Mouse (Mus musculus): Measurements from ENCODE around the gene Hdac7. TPM values are rescaled to one million over a fixed set of nuclear protein-coding genes. Genes with fewer than 3 reads are reported as not detected.

The Hdac7 gene
- total and polyA plus RNA-seq, 2 experiments from 2014 or later: 21.6 to 29.4 TPM

GRCm38 (mm10) chr15:97815254-97815653, 29.0 kb downstream of the Hdac7 start:
- ATAC-seq: no peak

GRCm38 (mm10) chr15:97814703-97815102, 29.6 kb downstream of the Hdac7 start:
- WGBS: 66% methylated on average over 5 of the region's 5 CpGs
- Histone ChIP-seq H3K9me3 (ENCODE audit: low read length) (no peaks in the 10 kb centered on the region), H3K36me3 (ENCODE audit: insufficient read depth) (peaks cover 8% of the 10 kb centered on the region), H3K4me2 (ENCODE audit: low read depth) (no peak overlapping the region), H3K4me1 (ENCODE audit: insufficient read depth) (peaks cover 8% of the 10 kb centered on the region), H3K27ac (ENCODE audit: low read depth, low read length) (0 out of 2 replicates have a peak overlapping the region, but pooled peaks have one; percentile 9), H3K27me3 (ENCODE audit: insufficient read depth, low read length) (no peaks in the 10 kb centered on the region), H3K4me3 (ENCODE audit: low read depth, low read length) (no peak overlapping the region), H3K9ac (no peak overlapping the region)
- no peak for TF ChIP-seq CTCF (IDR thresholded peaks at IDR 0.05; ENCODE audit: low read depth)
- no peak for DNase-seq
- no peak for ATAC-seq

More at GRCm38 (mm10) chr15:97815254-97815653, 29.0 kb downstream of the Hdac7 start:
- Histone ChIP-seq H3K4me2 (ENCODE audit: low read depth) (no peak overlapping the region), H3K27me3 (ENCODE audit: insufficient read depth, low read length) (no peaks in the 10 kb centered on the region), H3K9ac (no peak overlapping the region), H3K4me1 (ENCODE audit: insufficient read depth) (peaks cover 8% of the 10 kb centered on the region), H3K27ac (ENCODE audit: low read depth, low read length) (no peak overlapping the region), H3K4me3 (ENCODE audit: low read depth, low read length) (no peak overlapping the region), H3K36me3 (ENCODE audit: insufficient read depth) (peaks cover 4% of the 10 kb centered on the region), H3K9me3 (ENCODE audit: low read length) (no peaks in the 10 kb centered on the region)
- 94% methylated on average over 4 of the region's 4 CpGs for WGBS
- no peak for TF ChIP-seq CTCF (IDR thresholded peaks at IDR 0.05; ENCODE audit: low read depth)
- DNase-seq: no peak

GRCm38 (mm10) chr15:97813452-97814204, 30.7 kb downstream of the Hdac7 start:
- no peak for TF ChIP-seq CTCF (IDR thresholded peaks at IDR 0.05; ENCODE audit: low read depth)
- no peaks in the 10 kb centered on the region for H3K9me3 ChIP-seq (ENCODE audit: low read length)
- 49% methylated on average over 21 of the region's 21 CpGs for WGBS
- ATAC-seq: no peak
- H3K27ac ChIP-seq (ENCODE audit: low read depth, low read length): no peak overlapping the region
- H3K9ac ChIP-seq: 0 out of 2 replicates have a peak overlapping the region, but pooled peaks have one; percentile 14
- no peak overlapping the region for H3K4me2 ChIP-seq (ENCODE audit: low read depth)
- H3K4me1 ChIP-seq (ENCODE audit: insufficient read depth): peaks cover 8% of the 10 kb centered on the region
- DNase-seq: no peak
- H3K4me3 ChIP-seq (ENCODE audit: low read depth, low read length): no peak overlapping the region
- peaks cover 19% of the 10 kb centered on the region for H3K36me3 ChIP-seq (ENCODE audit: insufficient read depth)
- H3K27me3 ChIP-seq (ENCODE audit: insufficient read depth, low read length): no peaks in the 10 kb centered on the region

GRCm38 (mm10) chr15:97812875-97813274, 31.4 kb downstream of the Hdac7 start:
- H3K36me3 ChIP-seq (ENCODE audit: insufficient read depth): peaks cover 26% of the 10 kb centered on the region
- TF ChIP-seq CTCF (IDR thresholded peaks at IDR 0.05; ENCODE audit: low read depth): no peak
- no peak overlapping the region for H3K4me3 ChIP-seq (ENCODE audit: low read depth, low read length)
- H3K27ac ChIP-seq (ENCODE audit: low read depth, low read length): no peak overlapping the region; the same call in 1 of the 2 replicates
- H3K9ac ChIP-seq: no peak overlapping the region
- ATAC-seq (no peak), DNase-seq (no peak)
- no peaks in the 10 kb centered on the region for H3K27me3 ChIP-seq (ENCODE audit: insufficient read depth, low read length)
- no peak overlapping the region for H3K4me2 ChIP-seq (ENCODE audit: low read depth)
- H3K4me1 ChIP-seq (ENCODE audit: insufficient read depth): peaks cover 8% of the 10 kb centered on the region
- 42% methylated on average over 7 of the region's 7 CpGs for WGBS
- no peaks in the 10 kb centered on the region for H3K9me3 ChIP-seq (ENCODE audit: low read length)

- peak overlapping the region; percentile 29 for H3K27ac ChIP-seq (ENCODE audit: low read depth, low read length)
- DNase-seq: peak; percentile 76
- H3K4me3 ChIP-seq (ENCODE audit: low read depth, low read length): no peak overlapping the region
- TF ChIP-seq CTCF (IDR thresholded peaks at IDR 0.05; ENCODE audit: low read depth): no peak
- H3K4me2 ChIP-seq (ENCODE audit: low read depth): no peak overlapping the region
- no peaks in the 10 kb centered on the region for H3K27me3 ChIP-seq (ENCODE audit: insufficient read depth, low read length)
- H3K4me1 ChIP-seq (ENCODE audit: insufficient read depth): peaks cover 8% of the 10 kb centered on the region
- H3K36me3 ChIP-seq (ENCODE audit: insufficient read depth): peaks cover 34% of the 10 kb centered on the region
- WGBS: 43% methylated on average over 6 of the region's 6 CpGs
- peak; percentile 87 for ATAC-seq
- H3K9me3 ChIP-seq (ENCODE audit: low read length): no peaks in the 10 kb centered on the region
- no peak overlapping the region for H3K9ac ChIP-seq
Measured at GRCm38 (mm10) chr15:97812126-97812525, 32.2 kb downstream of the Hdac7 start.

GRCm38 (mm10) chr15:97811307-97811706, 33.0 kb downstream of the Hdac7 start:
- Histone ChIP-seq H3K9me3 (ENCODE audit: low read length) (no peaks in the 10 kb centered on the region), H3K27ac (ENCODE audit: low read depth, low read length) (0 out of 2 replicates have a peak overlapping the region, but pooled peaks have one; percentile 9), H3K4me2 (ENCODE audit: low read depth) (no peak overlapping the region), H3K9ac (no peak overlapping the region), H3K4me3 (ENCODE audit: low read depth, low read length) (no peak overlapping the region), H3K27me3 (ENCODE audit: insufficient read depth, low read length) (no peaks in the 10 kb centered on the region), H3K4me1 (ENCODE audit: insufficient read depth) (peaks cover 8% of the 10 kb centered on the region), H3K36me3 (ENCODE audit: insufficient read depth) (peaks cover 42% of the 10 kb centered on the region)
- WGBS: 89% methylated on average over 9 of the region's 9 CpGs
- no peak for ATAC-seq
- TF ChIP-seq CTCF (IDR thresholded peaks at IDR 0.05; ENCODE audit: low read depth): no peak
- DNase-seq: no peak

- DNase-seq (no peak), ATAC-seq (no peak)
- Histone ChIP-seq H3K36me3 (ENCODE audit: insufficient read depth) (peaks cover 45% of the 10 kb centered on the region), H3K27ac (ENCODE audit: low read depth, low read length) (no peak overlapping the region), H3K4me2 (ENCODE audit: low read depth) (no peak overlapping the region), H3K9ac (no peak overlapping the region), H3K4me3 (ENCODE audit: low read depth, low read length) (no peak overlapping the region), H3K9me3 (ENCODE audit: low read length) (no peaks in the 10 kb centered on the region), H3K27me3 (ENCODE audit: insufficient read depth, low read length) (no peaks in the 10 kb centered on the region), H3K4me1 (ENCODE audit: insufficient read depth) (peaks cover 8% of the 10 kb centered on the region)
- WGBS: 92% methylated on average over 5 of the region's 5 CpGs
- TF ChIP-seq CTCF (IDR thresholded peaks at IDR 0.05; ENCODE audit: low read depth): no peak
Measured at GRCm38 (mm10) chr15:97810399-97810798, 33.9 kb downstream of the Hdac7 start.
